Mouse (Mus musculus) granulocyte monocyte progenitor cell, adult 5-6 weeks (primary cell): ENCODE measurements around the gene BC049352. TPM values are rescaled to one million over a fixed set of nuclear protein-coding genes. Genes with fewer than 3 reads are reported as not detected.

Experiments used
- ATAC-seq: replicated peaks from 2 replicates; pipeline ENCODE4 v1.8.0; 2016; ENCODE audit warnings: mild to moderate bottlenecking, moderate TSS enrichment, inconsistent platforms; ENCODE audit not compliant: poor library complexity, severe bottlenecking
- total RNA-seq, 2 experiments: library from RNA; stranded (forward) in 1 of 2; stranded (reverse) in 1 of 2; fragments of 200-712, 200-1000 nt in 1 of 2; fragments of >200 nt in 1 of 2; fragmentation: Nextera tagmentation in 1 of 2; gene quantifications; 2 replicates each; pipeline ENCODE4 v1.2.3; 2014 to 2017

The BC049352 gene
- total RNA-seq (2014; fragmentation: Nextera tagmentation) (not detected in 2 replicates), total RNA-seq (2017) (not detected in 2 replicates)

DNA sequence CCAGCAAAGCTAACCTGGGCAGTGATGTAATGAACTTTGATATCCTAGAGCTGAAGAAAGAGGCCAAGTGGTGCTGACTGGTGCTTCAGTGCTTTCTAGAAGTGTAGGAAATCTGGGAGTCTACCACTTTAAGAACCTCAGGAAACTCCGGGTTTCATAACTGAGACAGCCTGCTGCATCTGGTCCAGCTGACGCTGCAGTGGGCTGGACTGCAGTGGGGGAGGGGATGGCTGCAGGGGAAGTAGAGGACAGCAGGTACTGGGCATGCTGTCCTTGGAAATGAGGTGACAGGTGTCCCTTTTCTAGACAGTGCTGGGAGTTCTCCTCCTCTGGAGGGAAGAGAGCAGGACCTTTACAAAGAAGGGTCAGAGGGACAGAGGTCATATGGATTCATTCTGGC lies at the start of gene BC049352:
Gene BC049352, plus strand, starts transcription at position 238 of the 400 bp plus-strand sequence.
- peak; percentile 44 for ATAC-seq

DNA sequence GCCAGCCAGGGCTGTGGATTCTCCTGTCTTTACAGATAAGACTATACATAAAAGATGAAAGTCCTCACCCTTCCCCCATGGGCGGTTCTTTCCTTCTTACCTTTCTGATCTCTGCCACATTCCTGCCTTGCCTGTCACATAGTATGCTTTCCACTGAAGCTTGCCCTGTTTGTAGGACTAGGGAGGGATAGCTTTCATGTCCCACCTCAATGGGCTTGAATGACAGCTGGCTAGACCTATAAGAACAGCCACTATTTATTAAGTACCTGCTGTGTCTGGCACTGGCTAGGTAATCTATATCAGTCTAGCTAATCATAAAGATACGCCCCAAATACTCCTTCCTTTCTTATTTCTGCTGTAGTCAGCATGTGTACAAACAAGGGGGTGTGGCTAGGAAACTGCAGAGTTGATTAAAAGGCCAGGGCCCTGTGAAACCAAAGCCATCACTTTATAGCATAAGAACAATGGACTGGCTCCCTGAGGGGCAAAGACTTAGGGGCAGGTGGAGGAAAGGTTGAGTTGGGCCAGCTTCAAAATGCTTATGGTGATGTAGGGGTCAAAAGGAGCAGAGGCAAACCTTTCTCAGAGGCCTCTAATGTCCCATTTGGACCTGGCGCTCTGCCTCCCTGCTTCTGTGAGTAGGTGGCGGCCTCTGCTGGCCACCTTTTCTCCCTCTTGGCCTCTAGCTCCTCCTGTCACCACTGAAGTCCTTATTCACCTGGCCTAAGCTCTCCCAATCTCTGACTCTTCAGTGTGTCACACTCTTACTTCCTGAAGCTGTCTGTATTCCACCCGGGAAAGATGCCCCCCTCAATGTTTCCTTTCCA lies 48.1 kb upstream of the BC049352 start:
- ATAC-seq: no peak

DNA sequence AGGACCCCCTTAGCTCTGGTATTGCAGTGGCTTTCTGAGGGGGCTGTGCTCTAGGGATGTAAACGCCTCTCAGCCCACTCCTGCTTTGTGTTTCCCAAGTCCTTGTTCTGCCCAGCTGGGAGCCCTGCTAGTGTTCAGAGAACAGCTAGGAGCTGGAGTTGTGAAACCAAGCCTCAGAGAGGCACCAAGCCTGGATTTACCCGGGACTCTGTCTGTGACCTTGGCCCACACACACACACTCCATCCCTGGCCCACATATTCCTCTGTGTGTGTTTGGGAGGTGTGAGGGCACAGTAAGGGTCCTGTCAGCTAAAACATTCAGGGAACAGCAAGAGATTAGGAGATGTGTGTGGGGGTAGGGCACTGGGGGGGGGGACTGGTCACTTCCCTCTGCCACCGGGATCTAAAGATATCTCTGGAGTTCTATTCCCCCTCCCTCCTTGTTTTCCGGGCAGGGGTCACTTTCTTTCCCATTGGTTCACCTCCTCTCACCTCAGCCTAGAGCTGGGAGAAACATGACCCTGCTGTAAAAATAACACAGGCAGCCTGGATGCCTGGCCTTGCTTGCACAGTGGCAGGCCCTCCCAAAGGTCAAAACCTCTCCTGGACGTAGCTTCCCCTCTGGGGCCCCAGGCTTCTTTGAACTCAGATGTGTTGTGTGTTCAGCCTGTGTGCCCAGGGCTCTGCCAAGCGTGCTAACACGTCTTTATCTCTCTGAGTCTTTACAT lies 45.2 kb upstream of the BC049352 start:
- ATAC-seq: no peak

DNA sequence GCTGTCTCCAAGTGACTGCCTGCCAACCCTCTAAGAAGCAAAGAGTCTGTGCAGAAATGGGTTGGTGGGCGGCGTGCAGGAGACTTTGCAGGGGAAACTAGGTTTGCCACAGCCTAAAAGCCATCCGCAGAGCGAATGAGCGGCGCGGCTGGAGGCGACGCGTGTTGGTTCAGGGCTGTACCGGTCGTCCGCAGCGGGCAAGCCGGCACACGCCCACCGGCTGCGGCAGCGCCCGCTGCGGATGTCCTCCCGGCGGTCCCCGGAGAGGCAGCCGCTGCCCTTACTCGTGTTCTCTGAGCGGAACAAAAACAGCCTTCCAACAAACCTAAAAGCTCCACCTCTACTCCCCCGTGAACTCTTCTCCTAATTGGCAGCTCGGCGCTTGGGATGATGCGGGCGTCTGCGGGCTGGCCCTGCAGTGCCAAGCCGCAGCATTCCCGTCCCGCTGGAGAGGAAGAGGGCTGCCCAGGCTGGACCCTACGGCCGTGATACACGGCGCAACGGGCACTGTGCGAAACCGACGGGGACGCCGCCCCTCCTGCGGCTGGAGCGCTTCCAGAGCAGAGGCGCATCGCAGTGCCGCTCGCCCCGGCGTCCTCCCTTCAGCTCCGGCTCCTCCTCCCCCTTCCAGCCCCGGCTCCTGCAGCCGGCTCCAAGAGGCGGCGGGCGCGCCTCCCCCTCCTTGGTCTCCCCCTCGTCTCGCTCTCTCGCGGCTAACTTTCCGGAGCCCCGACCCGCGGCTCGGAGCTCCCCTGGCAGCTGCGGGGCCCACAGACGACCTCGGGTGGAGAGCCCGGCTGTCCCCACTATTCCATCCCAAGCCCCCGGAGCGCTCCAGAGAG lies 43.4 kb upstream of the BC049352 start, which contains the start of gene Scn4b:
Gene Scn4b, plus strand, starts transcription at position 205 of the 842 bp plus-strand sequence.
- peak; percentile 46 for ATAC-seq

DNA sequence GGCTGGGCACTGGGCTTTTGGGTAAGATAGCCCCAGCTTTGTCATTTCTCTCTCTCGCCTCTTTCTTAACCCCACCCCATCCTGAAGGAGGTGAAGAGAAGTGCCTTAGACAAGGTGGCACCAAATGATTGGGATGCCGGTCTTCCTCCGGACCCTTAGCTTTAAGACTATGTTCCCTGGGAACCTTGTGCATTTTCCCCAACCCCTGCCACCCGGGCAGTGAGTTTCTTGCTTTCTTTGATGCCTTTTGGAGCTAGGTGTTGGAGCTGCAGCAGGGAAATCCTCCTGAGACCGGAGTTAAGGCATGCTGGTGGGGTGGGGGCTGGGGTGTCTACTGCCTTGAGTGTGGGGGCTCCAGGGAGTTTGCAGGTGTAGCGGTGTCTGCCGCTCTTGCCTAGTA lies 42.7 kb upstream of the BC049352 start:
- no peak for ATAC-seq

DNA sequence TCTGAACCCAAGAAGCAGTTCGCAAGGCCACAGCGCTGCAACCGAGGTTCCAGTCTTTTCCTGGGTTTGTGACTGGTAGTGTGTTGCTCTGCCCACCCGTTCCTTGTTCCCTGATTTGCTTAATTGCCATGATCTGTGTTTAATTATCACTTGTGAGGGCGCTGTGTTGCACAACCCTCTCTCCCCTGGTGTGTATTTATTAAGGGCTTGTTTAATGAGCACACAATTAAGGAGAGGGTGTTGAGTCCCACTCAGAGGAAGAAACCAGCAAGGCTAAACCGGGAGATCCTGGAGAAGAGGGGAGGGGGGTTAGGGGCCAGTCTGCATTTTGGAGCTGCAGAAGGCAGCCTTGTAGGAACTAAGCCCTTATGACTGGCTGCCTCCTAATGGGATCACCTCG lies 40.9 kb upstream of the BC049352 start:
- no peak for ATAC-seq

DNA sequence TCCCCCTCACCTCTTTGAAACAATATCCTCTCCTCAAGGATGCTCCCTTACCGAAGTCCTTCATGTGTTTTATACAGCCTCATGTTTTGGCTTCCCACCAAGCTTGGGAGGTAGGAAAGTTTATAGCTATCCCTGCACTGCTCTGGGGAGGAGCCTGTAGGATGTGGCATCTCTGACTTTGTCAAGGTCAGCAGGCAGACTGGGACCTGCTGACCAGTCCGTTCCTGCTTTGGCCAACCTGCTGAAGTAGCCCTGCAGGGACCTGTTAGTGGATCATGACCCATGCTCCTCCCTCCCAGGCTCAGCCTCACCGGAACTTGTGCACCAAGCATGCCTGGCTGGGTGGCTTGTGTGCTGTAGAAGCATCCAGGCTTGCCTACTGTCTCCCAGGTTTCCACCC lies 39.1 kb upstream of the BC049352 start:
- no peak for ATAC-seq

DNA sequence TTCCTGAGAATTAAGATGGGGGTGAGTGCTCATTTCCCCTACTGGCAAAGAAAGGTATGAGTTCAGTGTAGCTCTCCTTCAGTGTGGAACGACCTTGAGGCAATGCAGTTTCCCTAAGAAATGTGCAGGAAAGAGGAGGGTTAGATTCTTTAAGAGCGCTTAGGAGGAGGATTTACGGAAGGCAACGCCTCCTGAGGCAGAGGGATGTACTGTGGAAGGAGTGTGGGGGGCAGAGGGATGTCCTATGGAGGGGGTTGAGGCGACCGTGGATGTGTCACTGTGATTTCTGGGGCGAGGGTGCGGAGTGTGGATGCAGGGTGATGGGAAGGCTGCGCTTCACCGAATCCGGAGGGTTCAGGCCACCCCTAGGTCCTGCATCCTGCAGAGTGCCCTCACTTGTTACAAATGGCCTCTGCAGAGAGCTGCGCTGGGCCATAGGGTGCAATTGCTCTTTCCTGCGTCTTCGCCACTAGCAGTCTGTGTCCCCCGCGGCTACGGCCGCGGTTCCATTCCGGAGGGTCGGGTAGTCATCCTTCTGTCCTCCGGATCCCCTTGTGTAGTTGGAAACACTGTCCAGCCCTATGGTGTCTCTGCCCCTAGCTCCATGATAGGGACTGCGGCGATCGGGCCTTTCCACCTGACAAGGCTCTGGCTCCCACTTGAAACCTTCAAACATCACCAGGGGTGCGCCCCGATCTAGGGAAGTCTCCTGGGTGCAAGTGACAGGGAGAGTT lies 36.1 kb upstream of the BC049352 start:
- ATAC-seq: peak; percentile 5; the same call in 1 of the 2 replicates

DNA sequence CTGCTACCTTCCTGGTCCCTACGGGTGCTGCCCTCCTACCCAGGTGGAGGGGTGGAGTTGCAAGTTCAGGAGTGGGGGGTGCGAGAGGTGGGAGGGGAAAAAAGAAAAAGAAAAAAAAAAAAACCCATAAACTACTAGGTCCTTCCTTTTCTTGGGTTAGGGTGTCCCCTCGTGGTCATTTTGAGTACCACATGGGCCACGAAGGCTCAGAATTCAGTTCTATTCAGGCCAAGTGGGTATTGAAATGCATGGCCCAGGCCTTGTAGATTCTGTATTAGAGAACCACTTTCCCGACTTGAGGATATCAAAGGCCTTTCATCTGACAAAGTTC lies 35.6 kb upstream of the BC049352 start:
- peak; percentile 64 for ATAC-seq

DNA sequence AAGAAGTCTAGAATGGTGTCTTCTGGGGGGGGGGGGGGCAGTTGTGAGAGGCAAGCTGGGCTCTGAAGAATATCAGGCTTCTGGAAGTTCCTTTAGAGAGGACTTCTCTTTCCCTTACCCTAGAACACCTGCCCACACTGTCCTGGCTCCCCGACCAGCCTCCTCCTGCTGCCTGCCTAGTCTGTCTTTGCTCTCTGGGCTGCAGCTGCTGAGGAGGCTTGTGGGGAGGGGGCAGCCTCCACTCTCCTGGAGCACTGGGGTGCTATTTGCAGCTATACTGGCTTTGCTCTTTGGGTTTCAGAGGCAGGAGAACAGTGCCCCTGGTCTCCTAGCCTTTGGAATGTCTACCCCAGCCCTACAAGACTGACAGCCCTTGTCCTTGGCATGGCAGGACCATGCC lies 30.9 kb upstream of the BC049352 start:
- ATAC-seq: no peak

DNA sequence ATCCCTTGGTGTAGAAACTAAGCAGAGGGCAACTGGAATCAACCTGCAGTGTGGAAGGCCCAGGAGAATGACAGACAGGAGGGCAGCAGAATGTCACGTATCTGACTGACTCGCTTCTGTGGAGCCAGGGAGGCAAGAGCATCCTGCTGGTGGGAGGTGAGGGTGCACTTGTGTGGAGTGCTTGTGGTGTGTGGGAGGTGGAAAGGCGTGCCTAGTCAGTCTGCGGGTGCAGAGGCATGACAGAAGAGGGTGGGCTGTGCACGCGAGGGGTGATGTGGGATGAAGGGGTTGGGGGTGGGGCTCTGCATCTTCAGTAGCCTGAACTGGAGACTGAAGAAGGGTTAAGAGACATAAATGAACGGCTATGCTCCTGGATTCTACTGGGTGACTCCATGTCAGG lies 28.4 kb upstream of the BC049352 start:
- ATAC-seq: no peak

DNA sequence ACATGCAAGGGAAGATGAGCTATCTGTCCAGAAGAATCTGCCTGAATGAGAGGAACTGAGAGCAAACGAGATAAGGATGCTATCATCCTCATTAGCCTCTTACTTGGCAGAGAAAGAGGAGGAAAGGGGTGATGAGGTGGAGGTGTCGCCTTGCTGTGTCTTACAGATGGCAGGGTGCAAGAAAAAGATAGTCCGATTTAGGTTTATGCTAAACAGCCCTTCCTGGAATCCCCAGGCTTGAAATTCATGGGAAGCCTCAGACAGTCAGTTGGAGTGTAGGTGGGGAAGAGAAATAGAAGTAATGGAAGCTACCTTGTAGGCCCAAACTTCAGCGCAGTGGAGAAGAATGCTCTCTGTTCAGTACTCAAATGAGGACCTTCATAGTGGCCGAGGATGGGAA lies 13.9 kb upstream of the BC049352 start:
- ATAC-seq: no peak

DNA sequence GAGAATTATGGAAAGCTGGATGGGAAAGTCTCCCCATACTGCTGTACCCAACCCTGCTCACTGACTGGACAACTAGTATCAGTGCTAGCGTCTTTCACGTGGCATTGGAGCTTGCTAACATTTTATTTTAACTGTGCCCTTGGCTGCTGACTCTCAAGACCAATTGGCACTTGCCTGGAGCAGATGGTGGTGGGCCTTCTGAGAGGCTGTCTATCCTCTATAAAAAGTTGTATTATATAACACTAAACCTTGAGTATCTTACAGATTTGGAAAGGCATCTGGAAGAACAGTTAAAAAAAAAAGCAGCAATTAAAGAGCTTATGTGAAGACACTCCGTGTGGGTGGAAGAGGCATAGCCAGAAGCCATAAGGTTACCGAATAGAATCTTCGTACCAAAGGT lies 11.7 kb upstream of the BC049352 start:
- no peak for ATAC-seq

DNA sequence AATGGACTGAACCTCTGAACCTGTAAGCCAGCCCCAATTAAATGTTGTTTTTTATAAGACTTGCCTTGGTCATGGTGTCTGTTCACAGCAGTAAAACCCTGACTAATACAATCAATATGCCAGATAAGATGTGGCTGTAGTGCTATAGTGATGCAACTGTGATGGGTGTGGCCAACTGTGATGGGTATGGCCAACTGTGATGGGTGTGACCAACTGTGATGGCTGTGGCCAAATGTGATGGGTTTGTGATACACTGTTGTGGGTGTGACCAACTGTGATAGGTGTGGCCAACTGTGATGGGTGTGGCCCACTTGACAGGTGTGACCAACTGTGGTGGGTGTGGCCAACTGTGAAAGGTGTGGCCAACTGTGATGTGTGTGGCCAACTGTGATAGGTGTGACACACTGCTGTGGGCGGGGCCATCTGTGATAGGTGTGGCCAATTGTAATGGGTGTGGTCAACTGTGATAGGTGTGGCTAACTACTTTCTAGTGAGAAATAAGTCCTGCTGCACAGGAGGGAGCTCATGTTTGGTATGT lies 10.7 kb upstream of the BC049352 start:
- ATAC-seq: no peak

DNA sequence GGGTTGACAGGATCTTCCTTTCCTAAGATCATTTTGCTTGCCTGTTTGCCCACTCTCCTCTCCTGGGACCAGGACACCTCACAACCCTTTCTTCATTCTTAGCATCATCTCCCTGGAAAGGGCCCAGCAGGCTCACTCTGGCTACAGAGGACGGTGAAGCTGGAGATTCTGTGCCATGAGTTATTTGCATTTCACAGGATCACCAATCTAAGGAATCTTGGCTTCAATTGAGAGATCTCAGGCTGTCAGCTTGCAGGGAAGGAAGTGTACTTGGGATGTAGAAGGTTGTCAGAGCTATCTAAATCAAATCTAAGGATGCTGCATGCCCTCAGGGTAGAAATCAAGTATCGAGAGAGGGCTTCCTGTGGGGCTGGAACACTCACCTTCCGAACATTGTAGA lies 8.3 kb upstream of the BC049352 start:
- ATAC-seq: no peak

DNA sequence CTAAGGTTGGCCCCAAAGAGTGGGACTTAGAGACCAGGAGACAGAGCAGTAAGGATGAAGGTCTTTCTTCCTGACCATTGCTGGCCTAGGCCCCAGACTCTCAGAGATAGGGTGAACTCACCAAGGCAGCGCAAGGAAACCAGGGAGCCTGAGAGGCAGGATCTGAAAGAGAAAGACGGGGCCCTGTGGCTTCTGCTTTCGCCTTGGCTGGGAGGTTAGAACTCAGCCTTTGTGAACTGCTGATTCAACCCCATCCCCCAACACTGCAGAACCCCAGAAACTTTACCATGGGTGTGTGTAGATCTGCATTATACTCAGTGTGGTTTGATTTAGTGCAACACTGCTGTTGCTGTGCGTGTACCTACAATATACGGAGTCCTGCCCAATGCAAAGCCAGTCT lies 2.5 kb upstream of the BC049352 start:
- ATAC-seq: peak; percentile 54

DNA sequence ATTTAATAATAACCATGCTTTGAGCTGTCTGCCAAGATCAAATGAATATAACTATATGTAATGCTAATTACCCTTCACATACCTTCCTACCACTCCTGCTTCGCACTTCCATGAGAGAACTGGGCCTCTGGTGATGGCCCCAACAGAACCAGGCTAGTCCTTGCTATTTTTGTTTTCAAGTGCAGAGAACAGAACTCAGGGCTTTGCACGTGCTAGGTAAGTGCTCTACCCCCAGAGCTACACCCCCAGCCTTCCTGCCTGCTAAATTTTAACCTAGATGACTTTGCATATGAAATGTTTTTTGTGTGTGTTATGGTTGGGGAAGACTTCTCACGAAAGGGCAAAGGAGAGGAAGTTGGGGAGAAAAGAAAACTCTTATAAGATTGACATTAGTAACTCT lies 714 bp downstream of the BC049352 start:
- no peak for ATAC-seq

DNA sequence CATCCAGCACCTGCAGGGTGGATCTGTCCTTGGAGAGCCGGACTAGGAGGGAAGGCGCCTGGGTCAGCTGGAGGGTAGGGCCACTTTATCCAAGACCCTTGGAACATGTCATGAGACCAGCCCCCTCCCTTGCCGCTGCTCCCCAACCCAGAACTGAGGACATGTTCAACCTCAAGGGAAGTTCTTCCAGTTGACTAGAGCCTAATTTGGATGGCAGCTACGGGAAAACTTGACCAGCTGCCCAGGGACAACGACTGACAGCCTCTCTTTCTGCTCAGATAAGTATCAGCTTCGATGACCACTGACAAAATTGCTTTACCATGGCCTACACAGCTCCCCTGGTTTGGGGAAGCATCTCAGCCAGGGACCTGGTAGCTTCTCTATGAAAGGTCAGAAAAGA lies 1.5 kb downstream of the BC049352 start:
- ATAC-seq: no peak

DNA sequence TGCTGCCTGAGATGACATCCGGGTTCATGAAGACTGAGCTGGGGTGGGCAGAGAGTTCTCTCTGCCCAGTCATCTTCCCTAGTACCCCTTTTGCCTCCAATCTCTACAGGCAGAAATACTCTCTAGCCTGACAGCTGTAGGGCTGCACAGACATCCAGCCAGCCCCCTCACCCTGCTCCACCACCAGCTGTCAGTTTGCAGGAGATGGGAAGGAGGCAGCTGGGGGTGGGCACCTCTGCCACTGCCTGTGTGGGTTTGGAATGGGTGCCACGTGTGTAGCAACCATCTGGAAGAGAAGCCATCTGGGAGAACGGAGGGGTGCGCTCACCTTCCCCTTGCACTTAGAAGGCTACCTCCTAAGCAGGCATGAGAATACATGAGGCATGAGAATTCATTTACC lies 3.4 kb downstream of the BC049352 start:
- no peak for ATAC-seq
